Mouse (Mus musculus) small intestine, adult 2 months (tissue): ENCODE results near the gene Speg. TPM values are rescaled to one million over a fixed set of nuclear protein-coding genes. Genes with fewer than 3 reads are reported as not detected.

Source experiments
- H3K27ac ChIP-seq: fragments of 200-500 bp; 2 replicates; pipeline ENCODE4 v1.5.1; 2012; ENCODE audit warnings: low read depth, low read length, control low read depth, inconsistent platforms; ENCODE audit not compliant: insufficient read depth
- H3K27me3 ChIP-seq: fragments of 200-500 bp; 2 replicates; pipeline ENCODE4 v1.6.1; 2012; ENCODE audit warnings: mild to moderate bottlenecking, moderate library complexity, low read length, inconsistent platforms; ENCODE audit not compliant: control insufficient read depth, insufficient read depth
- H3K36me3 ChIP-seq: fragments of 200-500 bp; 2 replicates; pipeline ENCODE4 v1.6.1; 2012; ENCODE audit warnings: mild to moderate bottlenecking, low read length, control low read depth, inconsistent platforms; ENCODE audit not compliant: control insufficient read depth, insufficient read depth
- H3K4me1 ChIP-seq: fragments of 200-500 bp; 2 replicates; pipeline ENCODE4 v1.6.1; 2012; ENCODE audit warnings: low read length, inconsistent platforms, mixed read lengths; ENCODE audit not compliant: control insufficient read depth, insufficient read depth, insufficient read length
- H3K4me3 ChIP-seq: fragments of 200-500 bp; 2 replicates; pipeline ENCODE4 v1.5.1; 2012; ENCODE audit warnings: low read depth, mild to moderate bottlenecking, control low read depth, inconsistent platforms, low read length, moderate library complexity
- CTCF ChIP-seq: fragments of 200-500 bp; IDR thresholded peaks from 2 replicates; pipeline ENCODE4 v1.5.1; 2012; ENCODE audit warnings: low read depth, mild to moderate bottlenecking, control low read depth, inconsistent platforms, low read length, moderate library complexity, mixed read lengths; ENCODE audit not compliant: insufficient replicate concordance, insufficient read length; ENCODE audit errors: extremely low read depth
- POLR2A ChIP-seq: fragments of 200-500 bp; IDR thresholded peaks from 2 replicates; pipeline ENCODE4 v1.6.1; 2012; ENCODE audit warnings: low read depth, mild to moderate bottlenecking, control low read depth, inconsistent platforms, low read length, moderate library complexity
- WGBS: fragments of 180-500 bp; shearing (Covaris S2); methylation state at CpG from one replicate; pipeline ENCODE4 v1.1.7; 2018; 5-methylcytosine and 5-hydroxymethylcytosine counted together
- polyA plus RNA-seq: library from polyadenylated mRNA; depleted of rRNA; stranded (reverse); fragments of >200 nt; gene quantifications from 2 replicates; pipeline ENCODE4 v1.2.3, GENCODE M21; 2012

The Speg gene
- polyA plus RNA-seq, 1 experiment = 23.2 TPM

DNA sequence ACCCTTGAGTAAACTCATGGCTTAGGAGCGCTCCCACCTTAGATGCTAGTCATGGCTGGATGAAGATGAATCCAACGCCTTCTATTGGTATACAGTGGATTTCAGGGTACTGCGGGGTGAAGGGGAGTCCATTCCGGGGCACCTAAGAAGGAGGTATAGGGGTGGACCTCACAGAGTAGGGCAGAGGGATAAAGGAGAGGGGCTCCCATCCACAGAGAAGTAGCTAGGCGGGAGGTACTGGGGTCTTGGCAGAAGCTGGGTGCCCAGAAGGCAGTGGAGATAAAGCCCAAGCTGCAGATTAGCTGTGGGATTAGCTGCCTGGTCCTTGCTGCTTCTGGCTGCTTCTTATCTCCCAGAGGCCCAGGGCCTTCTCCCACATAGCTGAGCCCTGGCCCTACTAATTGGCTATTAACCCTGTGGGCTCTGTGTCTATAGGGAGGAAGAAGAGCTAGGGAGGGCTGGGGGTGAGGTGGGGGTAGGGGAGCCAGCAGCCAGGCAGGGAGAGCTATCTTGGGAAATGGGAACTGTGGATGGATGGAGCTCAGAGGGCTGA, 88.6 kb downstream of the Speg start:
- no peak for TF ChIP-seq CTCF
- no peak for TF ChIP-seq POLR2A
- H3K4me1 ChIP-seq = no peaks in the 10 kb centered on the region; the same call in 1 of the 2 replicates
- H3K36me3 ChIP-seq = no peaks in the 10 kb centered on the region
- no peak overlapping the region for H3K27ac ChIP-seq
- 80% methylated on average over 5 of the region's 5 CpGs for WGBS
- no peak overlapping the region for H3K4me3 ChIP-seq
- H3K27me3 ChIP-seq = peaks cover 11% of the 10 kb centered on the region; the same call in 1 of the 2 replicates

DNA sequence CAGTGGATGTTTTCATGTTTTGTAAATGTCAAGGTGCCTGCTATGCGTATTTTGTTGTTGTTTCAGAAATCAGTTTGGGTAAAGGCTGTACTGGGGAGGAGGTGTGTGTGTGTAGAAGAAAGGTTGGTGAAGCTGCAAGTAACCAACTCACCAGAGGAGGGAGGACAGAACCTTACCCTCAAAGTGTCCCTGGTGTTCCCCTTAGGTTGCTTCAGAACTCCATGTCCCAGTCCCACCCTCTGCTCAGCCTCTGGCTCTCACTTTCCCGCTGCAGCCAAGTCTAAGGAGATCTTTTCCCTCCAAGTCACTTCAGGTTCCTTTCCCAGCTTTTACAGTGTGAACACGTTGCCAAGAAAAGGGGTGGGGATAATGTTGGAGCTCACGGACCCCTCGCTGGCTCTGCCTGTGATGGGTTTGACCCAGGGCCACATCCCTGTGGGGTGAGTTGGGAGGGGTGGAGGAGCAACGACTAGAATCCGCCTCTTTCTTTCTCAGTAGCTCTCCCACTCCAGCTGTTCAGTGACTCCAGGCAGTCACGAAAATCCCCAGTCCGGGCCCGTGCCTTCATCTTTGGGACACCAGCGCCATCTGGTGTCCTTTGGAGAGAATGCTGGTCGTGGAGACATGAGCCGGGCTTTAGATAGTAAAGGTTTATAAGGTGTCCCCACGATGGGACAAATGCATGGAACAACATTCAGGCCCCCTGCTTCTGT, 92.3 kb downstream of the Speg start:
- Histone ChIP-seq H3K4me1 (no peaks in the 10 kb centered on the region), H3K36me3 (no peaks in the 10 kb centered on the region), H3K4me3 (no peak overlapping the region), H3K27me3 (no peaks in the 10 kb centered on the region; the same call in 1 of the 2 replicates), H3K27ac (no peak overlapping the region)
- peak; percentile 95 for TF ChIP-seq CTCF
- TF ChIP-seq POLR2A = no peak
- 10% methylated on average over 14 of the region's 14 CpGs for WGBS

DNA sequence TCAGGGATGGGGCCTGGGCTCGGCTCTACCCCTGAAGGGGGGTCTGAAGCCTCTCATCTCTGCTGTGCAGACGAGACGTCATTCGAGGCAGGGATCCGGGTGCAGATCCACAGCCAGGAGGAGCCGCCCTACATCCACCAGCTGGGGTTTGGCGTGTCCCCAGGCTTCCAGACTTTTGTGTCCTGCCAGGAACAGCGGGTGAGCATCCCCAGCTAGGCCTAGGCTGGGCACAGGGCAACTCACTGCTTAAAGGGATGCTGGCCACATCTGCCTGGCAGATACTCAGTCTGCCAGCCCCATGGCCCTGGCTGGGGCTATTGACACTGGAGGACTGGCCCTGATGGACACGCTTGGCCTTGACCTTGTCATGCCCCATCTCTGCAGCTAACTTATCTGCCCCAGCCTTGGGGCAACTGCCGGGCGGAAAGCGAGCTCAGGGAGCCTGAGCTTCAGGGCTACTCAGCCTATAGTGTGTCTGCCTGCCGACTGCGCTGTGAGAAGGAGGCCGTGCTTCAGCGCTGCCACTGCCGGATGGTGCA, 94.3 kb downstream of the Speg start:
- H3K27ac ChIP-seq = no peak overlapping the region
- H3K36me3 ChIP-seq = peaks cover 3% of the 10 kb centered on the region; the same call in 1 of the 2 replicates
- H3K4me3 ChIP-seq = no peak overlapping the region
- WGBS = 70% methylated on average over 17 of the region's 17 CpGs
- H3K27me3 ChIP-seq = no peaks in the 10 kb centered on the region
- no peaks in the 10 kb centered on the region for H3K4me1 ChIP-seq
- no peak for TF ChIP-seq POLR2A
- TF ChIP-seq CTCF = no peak

DNA sequence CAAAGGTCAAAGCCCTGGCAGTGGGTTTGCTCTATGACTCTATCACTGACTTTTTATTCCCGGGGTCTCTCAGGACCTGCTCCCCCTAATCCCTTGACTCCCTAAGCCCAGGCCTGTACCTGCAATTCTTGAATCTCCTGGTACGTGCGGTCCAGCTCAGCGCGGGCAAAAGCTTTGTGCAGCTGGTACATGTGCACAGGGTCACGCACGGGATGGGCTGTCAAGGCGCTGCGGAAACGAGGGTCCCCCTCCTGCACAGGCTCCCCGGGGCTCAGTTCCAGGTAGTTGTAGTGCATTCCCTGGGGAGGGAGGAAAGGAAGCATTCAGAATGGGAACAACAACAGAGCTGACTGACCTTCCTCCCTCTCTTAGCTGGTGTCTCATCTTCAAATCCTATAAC, 101.3 kb downstream of the Speg start:
- peaks cover 13% of the 10 kb centered on the region; the same call in 1 of the 2 replicates for H3K36me3 ChIP-seq
- H3K4me3 ChIP-seq = no peak overlapping the region
- H3K27me3 ChIP-seq = no peaks in the 10 kb centered on the region; the same call in 1 of the 2 replicates
- 95% methylated on average over 11 of the region's 11 CpGs for WGBS
- H3K4me1 ChIP-seq = peaks cover 13% of the 10 kb centered on the region
- H3K27ac ChIP-seq = no peak overlapping the region
- TF ChIP-seq CTCF (no peak), POLR2A (no peak)

DNA sequence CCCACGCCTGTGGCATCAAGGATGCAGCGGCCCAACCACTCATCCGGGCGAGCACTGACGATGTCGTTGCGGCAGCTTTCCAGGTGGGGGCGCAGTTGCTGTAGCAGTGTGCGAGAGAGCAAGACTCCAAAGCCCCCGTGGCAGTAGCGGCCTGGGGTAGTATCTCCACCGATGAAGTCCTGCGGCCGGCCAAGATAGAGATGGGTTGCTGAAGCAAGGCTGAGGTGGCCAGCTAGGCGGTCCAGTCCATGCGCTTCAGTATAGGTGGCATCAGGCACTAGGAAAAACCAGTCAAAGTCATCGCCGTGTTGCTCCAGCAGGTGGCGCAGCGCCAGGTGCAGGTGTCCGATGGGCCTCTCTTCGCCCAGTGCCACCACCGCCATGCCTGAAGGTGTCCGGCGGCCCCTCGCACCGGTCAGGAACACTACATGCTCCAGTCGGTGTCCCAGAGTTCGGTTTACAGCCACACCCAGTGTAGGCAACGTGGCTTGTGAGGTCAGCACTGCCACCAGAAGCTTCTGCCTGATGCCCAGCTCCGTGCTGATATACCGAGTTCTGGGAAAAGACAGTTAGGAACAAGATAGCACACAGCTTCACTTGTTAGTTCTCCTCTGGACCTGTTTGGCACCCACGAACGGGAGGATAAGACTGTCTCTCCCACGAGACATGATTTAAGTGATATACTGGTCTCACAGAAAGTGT, 102.3 kb downstream of the Speg start:
- peak; percentile 93 for TF ChIP-seq CTCF
- TF ChIP-seq POLR2A = no peak
- WGBS = 13% methylated on average over 35 of the region's 35 CpGs
- H3K36me3 ChIP-seq = peaks cover 13% of the 10 kb centered on the region; the same call in 1 of the 2 replicates
- H3K4me3 ChIP-seq = peak overlapping the region; percentile 24
- H3K4me1 ChIP-seq = peaks cover 13% of the 10 kb centered on the region
- no peak overlapping the region for H3K27ac ChIP-seq
- no peaks in the 10 kb centered on the region; the same call in 1 of the 2 replicates for H3K27me3 ChIP-seq

DNA sequence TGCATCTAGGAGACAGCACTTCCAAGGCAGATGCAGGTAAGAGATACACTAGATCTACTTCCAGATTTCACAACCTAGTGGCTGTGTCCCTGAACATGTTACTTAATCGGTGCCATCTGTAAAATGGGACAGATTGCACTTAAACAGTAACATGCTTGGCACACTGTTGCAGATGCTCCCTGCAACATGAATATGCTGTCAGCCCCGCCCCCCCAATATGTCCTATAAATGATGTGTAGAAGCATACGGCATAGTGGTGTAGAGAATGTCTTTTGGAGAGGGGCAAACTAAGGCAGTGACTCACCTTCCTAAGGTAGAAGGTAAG, 102.8 kb downstream of the Speg start:
- 42% methylated on average over 3 of the region's 3 CpGs for WGBS
- Histone ChIP-seq H3K36me3 (peaks cover 13% of the 10 kb centered on the region; the same call in 1 of the 2 replicates), H3K27me3 (peaks cover 2% of the 10 kb centered on the region; the same call in 1 of the 2 replicates), H3K4me1 (peaks cover 13% of the 10 kb centered on the region), H3K4me3 (no peak overlapping the region), H3K27ac (no peak overlapping the region)
- no peak for TF ChIP-seq POLR2A
- no peak for TF ChIP-seq CTCF
